Mouse (Mus musculus) forebrain, embryonic 16.5 days (tissue): Measurements from ENCODE around the gene Bcl2l15. TPM values are rescaled to one million over a fixed set of nuclear protein-coding genes. Genes with fewer than 3 reads are reported as not detected.
"Not testable (repeated sequence)": the region's sequence is repeated elsewhere in the genome, so short reads cannot be mapped to it uniquely, and the experiment has no call there.

Experiments
- ATAC-seq: fragments of 200-750 bp; cut with Nextera tagmentation; 2 replicates; pipeline ENCODE4 v1.8.0; 2017; ENCODE audit warnings: mild to moderate bottlenecking, moderate library complexity
- H3K27ac ChIP-seq: fragments of 300-500 bp; sonication (generic); 2 replicates; pipeline ENCODE4 v1.5.1; 2014; ENCODE audit warnings: low read length, control low read depth
- H3K27me3 ChIP-seq: fragments of 300-500 bp; sonication (generic); replicated peaks from 2 replicates; pipeline ENCODE4 v1.6.1; 2014; ENCODE audit warnings: low read length; ENCODE audit not compliant: control insufficient read depth, insufficient read depth
- H3K36me3 ChIP-seq: fragments of 300-500 bp; sonication (generic); 2 replicates; pipeline ENCODE4 v1.6.1; 2014; ENCODE audit not compliant: control insufficient read depth, insufficient read depth
- H3K4me1 ChIP-seq: fragments of 300-500 bp; sonication (generic); replicated peaks from 2 replicates; pipeline ENCODE4 v1.6.1; 2014; ENCODE audit warnings: low read length; ENCODE audit not compliant: control insufficient read depth, insufficient read depth
- H3K4me2 ChIP-seq: fragments of 300-500 bp; sonication (generic); 2 replicates; pipeline ENCODE4 v1.6.1; 2014; ENCODE audit warnings: mild to moderate bottlenecking, low read length, control low read depth
- H3K4me3 ChIP-seq: fragments of 300-500 bp; sonication (generic); replicated peaks from 2 replicates; pipeline ENCODE4 v1.5.1; 2014; ENCODE audit warnings: mild to moderate bottlenecking, low read length, control low read depth
- H3K9ac ChIP-seq: fragments of 300-500 bp; sonication (generic); replicated peaks from 2 replicates; pipeline ENCODE4 v1.6.1; 2014; ENCODE audit warnings: low read depth, low read length, control low read depth
- H3K9me3 ChIP-seq: fragments of 300-500 bp; sonication (generic); 2 replicates; pipeline ENCODE4 v1.6.1; 2016; ENCODE audit warnings: low read length; ENCODE audit not compliant: control insufficient read depth
- WGBS: fragments of 180-500 bp; shearing (Covaris S2); extraction: QIAGEN DNeasy Blood & Tissue Kit; methylation state at CpG from one replicate; pipeline ENCODE4 v1.1.7; 2014; 5-methylcytosine and 5-hydroxymethylcytosine counted together
- polyA plus RNA-seq: library from polyadenylated mRNA; unstranded; fragments of >200 nt; fragmentation: Nextera tagmentation; extraction: Ambion mirVana; gene quantifications from 2 replicates; pipeline ENCODE4 v1.2.1, GENCODE M21; 2015

Gene Bcl2l15
- polyA plus RNA-seq, 1 experiment from 2014 or later, result 0.86 TPM

- H3K9me3 ChIP-seq, result no peaks in the 10 kb centered on the region
- H3K27ac ChIP-seq, result no peak overlapping the region
- H3K36me3 ChIP-seq, result peaks cover 3% of the 10 kb centered on the region; the same call in 1 of the 2 replicates
- no peak overlapping the region for H3K4me3 ChIP-seq
- H3K4me1 ChIP-seq, result no peaks in the 10 kb centered on the region
- H3K27me3 ChIP-seq, result no peaks in the 10 kb centered on the region
- no peak overlapping the region for H3K4me2 ChIP-seq
- no peak overlapping the region for H3K9ac ChIP-seq
- no peak for ATAC-seq
Measured at GRCm38 (mm10) chr3:103827548-103827947, 4.9 kb upstream of the Bcl2l15 start.

- no peaks in the 10 kb centered on the region for H3K4me1 ChIP-seq
- H3K36me3 ChIP-seq, result no peaks in the 10 kb centered on the region
- H3K9me3 ChIP-seq, result no peaks in the 10 kb centered on the region
- no peak overlapping the region for H3K4me2 ChIP-seq
- ATAC-seq, result no peak
- WGBS, result 88% methylated on average over 3 of the region's 3 CpGs
- H3K27ac ChIP-seq, result no peak overlapping the region
- no peak overlapping the region for H3K4me3 ChIP-seq
- no peak overlapping the region for H3K9ac ChIP-seq
- H3K27me3 ChIP-seq, result no peaks in the 10 kb centered on the region
Measured at GRCm38 (mm10) chr3:103829036-103829435, 3.4 kb upstream of the Bcl2l15 start.

- H3K4me3 ChIP-seq, ATAC-seq, H3K27me3 ChIP-seq, H3K4me2 ChIP-seq, H3K9ac ChIP-seq, H3K9me3 ChIP-seq, H3K4me1 ChIP-seq, H3K36me3 ChIP-seq, H3K27ac ChIP-seq: not testable (repeated sequence)
- WGBS, result 48% methylated on average over 1 of the region's 1 CpGs
Measured at GRCm38 (mm10) chr3:103830681-103831080, 1.7 kb upstream of the Bcl2l15 start.

GRCm38 (mm10) chr3:103831146-103831545, 1.3 kb upstream of the Bcl2l15 start:
- whole genome bisulfite sequencing, result 76% methylated on average over 7 of the region's 7 CpGs
- H3K4me1 ChIP-seq, result no peaks in the 10 kb centered on the region
- no peak overlapping the region for H3K9ac ChIP-seq
- no peaks in the 10 kb centered on the region for H3K9me3 ChIP-seq
- H3K36me3 ChIP-seq, result no peaks in the 10 kb centered on the region
- no peak overlapping the region for H3K4me3 ChIP-seq
- H3K27me3 ChIP-seq, result no peaks in the 10 kb centered on the region
- H3K4me2 ChIP-seq, result no peak overlapping the region
- no peak overlapping the region for H3K27ac ChIP-seq
- ATAC-seq, result no peak

GRCm38 (mm10) chr3:103834001-103834400, 1.6 kb downstream of the Bcl2l15 start:
- Histone ChIP-seq H3K9me3 (no peaks in the 10 kb centered on the region), H3K27me3 (no peaks in the 10 kb centered on the region), H3K4me3 (no peak overlapping the region), H3K4me1 (no peaks in the 10 kb centered on the region), H3K4me2 (no peak overlapping the region), H3K36me3 (no peaks in the 10 kb centered on the region), H3K27ac (no peak overlapping the region), H3K9ac (no peak overlapping the region)
- WGBS, result 86% methylated on average over 2 of the region's 2 CpGs
- no peak for ATAC-seq

GRCm38 (mm10) chr3:103835272-103835950, 3.0 kb downstream of the Bcl2l15 start:
- 76% methylated on average over 6 of the region's 6 CpGs for WGBS

GRCm38 (mm10) chr3:103835951-103836310, 3.5 kb downstream of the Bcl2l15 start:
- 74% methylated on average over 10 of the region's 10 CpGs for WGBS
- ATAC-seq, result no peak
- no peak overlapping the region for H3K27ac ChIP-seq
- H3K4me1 ChIP-seq, result no peaks in the 10 kb centered on the region
- no peak overlapping the region for H3K9ac ChIP-seq
- H3K36me3 ChIP-seq, result no peaks in the 10 kb centered on the region
- H3K9me3 ChIP-seq, result no peaks in the 10 kb centered on the region
- H3K27me3 ChIP-seq, result no peaks in the 10 kb centered on the region
- H3K4me2 ChIP-seq, result no peak overlapping the region
- no peak overlapping the region for H3K4me3 ChIP-seq

More at GRCm38 (mm10) chr3:103835272-103835950, 3.0 kb downstream of the Bcl2l15 start:
- H3K4me3 ChIP-seq, result no peak overlapping the region
- no peaks in the 10 kb centered on the region for H3K36me3 ChIP-seq
- no peaks in the 10 kb centered on the region for H3K27me3 ChIP-seq
- ATAC-seq, result no peak
- no peaks in the 10 kb centered on the region for H3K4me1 ChIP-seq
- no peak overlapping the region for H3K4me2 ChIP-seq
- no peak overlapping the region for H3K9ac ChIP-seq
- H3K9me3 ChIP-seq, result no peaks in the 10 kb centered on the region
- H3K27ac ChIP-seq, result no peak overlapping the region

GRCm38 (mm10) chr3:103836453-103836852, 4.1 kb downstream of the Bcl2l15 start:
- Histone ChIP-seq H3K36me3 (no peaks in the 10 kb centered on the region), H3K9ac (no peak overlapping the region), H3K27ac (no peak overlapping the region), H3K4me2 (no peak overlapping the region), H3K4me1 (no peaks in the 10 kb centered on the region), H3K9me3 (no peaks in the 10 kb centered on the region), H3K4me3 (no peak overlapping the region), H3K27me3 (no peaks in the 10 kb centered on the region)
- WGBS, result 93% methylated on average over 5 of the region's 5 CpGs
- ATAC-seq, result no peak

GRCm38 (mm10) chr3:103839711-103840110, 7.3 kb downstream of the Bcl2l15 start:
- 90% methylated on average over 6 of the region's 6 CpGs for WGBS
- no peaks in the 10 kb centered on the region for H3K36me3 ChIP-seq
- no peak overlapping the region for H3K9ac ChIP-seq
- H3K9me3 ChIP-seq, result no peaks in the 10 kb centered on the region
- no peak for ATAC-seq
- no peak overlapping the region for H3K4me3 ChIP-seq
- H3K4me2 ChIP-seq, result no peak overlapping the region
- H3K27me3 ChIP-seq, result no peaks in the 10 kb centered on the region
- H3K4me1 ChIP-seq, result no peaks in the 10 kb centered on the region
- no peak overlapping the region for H3K27ac ChIP-seq

- not testable (repeated sequence) for H3K4me3 ChIP-seq, H3K4me2 ChIP-seq, H3K27ac ChIP-seq, ATAC-seq, H3K4me1 ChIP-seq, H3K27me3 ChIP-seq, H3K9ac ChIP-seq, H3K9me3 ChIP-seq, H3K36me3 ChIP-seq
- 72% methylated on average over 3 of the region's 3 CpGs for WGBS
Measured at GRCm38 (mm10) chr3:103840195-103840594, 7.8 kb downstream of the Bcl2l15 start.
